Mouse (Mus musculus): ENCODE data around the gene Gm20388. TPM values are rescaled to one million over a fixed set of nuclear protein-coding genes. Genes with fewer than 3 reads are reported as not detected.

Gene Gm20388
- polyA plus RNA-seq, 1 experiment from 2014 or later = not detected

- H3K9me3 ChIP-seq = no peaks in the 10 kb centered on the region
- no peaks in the 10 kb centered on the region for H3K27me3 ChIP-seq
- peaks cover 30% of the 10 kb centered on the region for H3K4me1 ChIP-seq
- peak overlapping the region; percentile 27; the same call in 1 of the 2 replicates for H3K9ac ChIP-seq
- peak; percentile 66 for ATAC-seq (ENCODE audit: insufficient number of reproducible peaks, insufficient read depth, low FRiP score, low TSS enrichment)
- H3K27ac ChIP-seq = peak overlapping the region; percentile 87
- WGBS = 27% methylated on average over 19 of the region's 20 CpGs
- H3K4me2 ChIP-seq (replicated peaks) = peak overlapping the region; percentile 45
- no peak overlapping the region for H3K4me3 ChIP-seq
- H3K36me3 ChIP-seq = no peaks in the 10 kb centered on the region
These were observed 280.3 kb downstream of the Gm20388 start for GRCm38 (mm10) chr8:120190810-120191413.

DNA sequence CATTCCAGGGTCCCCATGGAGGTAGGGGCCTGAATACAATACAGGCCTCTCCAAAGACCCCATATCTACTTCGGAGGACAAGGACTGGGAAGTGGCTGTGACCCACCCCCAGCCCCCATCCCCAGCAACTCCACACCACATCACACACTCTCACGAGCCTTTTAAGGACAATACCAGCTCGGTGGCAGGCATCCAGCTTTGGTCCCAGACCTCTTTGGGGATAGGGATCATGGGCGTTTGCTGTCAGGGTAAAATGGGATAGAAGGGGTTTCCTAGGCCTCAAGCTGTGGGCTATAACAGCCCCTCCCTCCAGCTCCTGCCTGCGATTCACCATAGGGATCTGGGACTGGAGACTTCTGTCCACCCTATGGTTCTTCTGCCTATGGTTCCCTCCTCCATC lies 281.0 kb downstream of the Gm20388 start:
- Histone ChIP-seq H3K27me3 (no peaks in the 10 kb centered on the region), H3K9ac (0 out of 2 replicates have a peak overlapping the region, but pooled peaks have one; percentile 27), H3K4me2 (replicated peaks) (peak overlapping the region; percentile 45; the same call in 1 of the 2 replicates), H3K27ac (peak overlapping the region; percentile 87), H3K4me1 (peaks cover 23% of the 10 kb centered on the region), H3K36me3 (no peaks in the 10 kb centered on the region), H3K9me3 (no peaks in the 10 kb centered on the region), H3K4me3 (no peak overlapping the region)
- 74% methylated on average over 5 of the region's 5 CpGs for WGBS
- 0 out of 2 replicates have a peak, but pooled peaks have one; percentile 3 for ATAC-seq (ENCODE audit: insufficient number of reproducible peaks, insufficient read depth, low FRiP score, low TSS enrichment)

DNA sequence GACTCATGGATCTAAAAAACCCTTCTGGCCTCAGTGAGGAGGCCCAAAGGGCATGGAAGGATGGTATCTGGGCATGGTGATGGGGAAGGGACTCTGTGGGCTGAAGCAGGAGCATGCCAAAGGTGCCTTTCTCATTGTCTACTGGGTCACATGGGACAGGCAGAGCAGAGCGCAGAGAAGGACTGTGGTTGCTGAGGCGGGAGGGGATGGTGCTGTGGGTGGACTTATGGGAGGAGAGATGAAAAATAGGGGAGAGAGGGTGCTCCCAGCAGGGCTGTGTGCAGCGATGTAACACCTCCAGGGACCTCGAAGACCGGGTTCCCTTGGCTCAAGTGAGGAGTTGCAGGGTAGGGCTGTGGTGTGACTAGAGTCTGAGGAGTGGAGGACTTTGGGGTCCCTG lies 281.5 kb downstream of the Gm20388 start:
- H3K36me3 ChIP-seq = no peaks in the 10 kb centered on the region
- peaks cover 18% of the 10 kb centered on the region for H3K4me1 ChIP-seq
- no peak overlapping the region for H3K4me3 ChIP-seq
- H3K27me3 ChIP-seq = no peaks in the 10 kb centered on the region
- no peak overlapping the region for H3K4me2 ChIP-seq (replicated peaks)
- H3K9me3 ChIP-seq = no peaks in the 10 kb centered on the region
- 98% methylated on average over 5 of the region's 5 CpGs for WGBS
- H3K27ac ChIP-seq = peak overlapping the region; percentile 87
- no peak for ATAC-seq (ENCODE audit: insufficient number of reproducible peaks, insufficient read depth, low FRiP score, low TSS enrichment)
- H3K9ac ChIP-seq = no peak overlapping the region

DNA sequence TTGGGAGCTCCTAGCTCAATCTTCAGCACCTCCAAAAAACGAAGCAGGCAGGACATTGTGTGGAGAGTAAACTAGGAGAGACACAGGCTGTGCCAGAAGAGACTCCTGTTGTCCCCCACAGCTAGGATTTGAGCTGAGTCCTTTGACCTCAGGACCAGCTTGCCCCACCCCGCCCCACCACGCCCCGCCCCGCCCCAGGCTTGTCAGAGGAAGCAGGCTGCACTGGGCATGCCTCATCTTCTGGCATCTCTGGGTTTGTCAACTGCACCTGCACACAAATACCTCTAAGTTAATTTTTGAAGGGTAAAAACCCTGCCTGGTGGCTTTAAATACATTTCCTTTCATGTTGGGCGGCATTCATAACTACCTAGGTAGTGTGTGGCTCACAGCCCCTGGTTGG lies 290.7 kb downstream of the Gm20388 start:
- H3K4me3 ChIP-seq = no peak overlapping the region
- ATAC-seq (ENCODE audit: insufficient number of reproducible peaks, insufficient read depth, low FRiP score, low TSS enrichment) = no peak
- WGBS = 85% methylated on average over 6 of the region's 6 CpGs
- H3K36me3 ChIP-seq = no peaks in the 10 kb centered on the region
- H3K27me3 ChIP-seq = no peaks in the 10 kb centered on the region
- peaks cover 8% of the 10 kb centered on the region; the same call in 1 of the 2 replicates for H3K9me3 ChIP-seq
- no peaks in the 10 kb centered on the region for H3K4me1 ChIP-seq
- no peak overlapping the region for H3K9ac ChIP-seq
- no peak overlapping the region for H3K27ac ChIP-seq
- no peak overlapping the region for H3K4me2 ChIP-seq (replicated peaks)

DNA sequence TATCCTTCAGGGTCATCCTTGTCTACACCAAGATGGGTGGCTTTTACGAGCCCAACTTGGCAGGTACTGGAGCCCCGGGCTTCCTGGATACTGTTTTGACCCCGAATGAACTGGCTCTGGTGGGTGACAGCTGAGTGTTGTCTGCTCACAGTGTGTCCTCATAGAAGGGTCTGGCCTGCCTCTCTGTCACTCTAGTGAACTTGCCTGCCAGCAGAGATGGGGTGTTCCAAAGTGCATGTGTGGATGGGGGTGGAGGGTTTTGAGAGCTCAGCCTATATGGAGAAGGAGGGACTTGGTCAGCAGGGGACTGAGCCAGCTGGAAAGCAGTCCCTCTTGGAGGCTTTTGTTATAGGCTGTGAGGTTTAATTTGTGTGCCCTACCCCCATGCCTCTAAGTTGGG lies 291.9 kb downstream of the Gm20388 start:
- no peak for ATAC-seq (ENCODE audit: insufficient number of reproducible peaks, insufficient read depth, low FRiP score, low TSS enrichment)
- no peak overlapping the region for H3K4me2 ChIP-seq (replicated peaks)
- H3K4me3 ChIP-seq = no peak overlapping the region
- no peaks in the 10 kb centered on the region for H3K27me3 ChIP-seq
- no peak overlapping the region for H3K27ac ChIP-seq
- no peak overlapping the region for H3K9ac ChIP-seq
- 58% methylated on average over 3 of the region's 3 CpGs for WGBS
- no peaks in the 10 kb centered on the region for H3K36me3 ChIP-seq
- H3K4me1 ChIP-seq = no peaks in the 10 kb centered on the region
- H3K9me3 ChIP-seq = peaks cover 8% of the 10 kb centered on the region; the same call in 1 of the 2 replicates

DNA sequence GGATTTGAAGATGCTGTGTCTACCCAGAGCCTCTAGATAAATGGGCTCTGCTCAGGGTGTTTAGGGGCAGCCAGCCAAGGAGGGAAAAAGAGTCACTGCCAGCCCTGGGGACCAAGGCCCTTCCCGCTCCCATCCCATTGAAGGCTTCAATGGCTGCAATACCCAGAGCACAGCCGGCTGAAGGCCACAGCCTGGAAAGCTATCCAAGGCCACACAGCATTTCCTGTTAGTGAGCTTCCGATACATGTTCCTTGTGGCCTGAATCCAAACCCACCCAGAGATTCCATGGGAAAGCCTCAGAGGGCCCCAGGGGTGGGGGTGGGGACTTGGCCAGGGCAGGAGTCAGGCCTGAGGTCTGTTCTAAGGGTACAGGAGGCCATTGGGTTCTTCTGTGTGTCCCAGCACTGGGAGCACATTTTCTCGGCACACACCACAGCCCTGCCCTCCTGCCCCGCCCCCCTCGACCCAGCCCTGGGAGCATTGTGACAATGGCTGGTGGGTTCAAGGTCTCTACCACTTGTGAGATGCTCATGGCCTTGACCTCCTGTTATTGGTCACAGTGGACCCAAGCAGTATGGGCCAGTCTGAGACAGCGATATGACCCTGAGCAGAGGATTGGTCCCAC lies 294.2 kb downstream of the Gm20388 start:
- Histone ChIP-seq H3K9me3 (peaks cover 5% of the 10 kb centered on the region; the same call in 1 of the 2 replicates), H3K4me2 (replicated peaks) (no peak overlapping the region), H3K4me1 (peaks cover 6% of the 10 kb centered on the region), H3K27me3 (no peaks in the 10 kb centered on the region), H3K36me3 (no peaks in the 10 kb centered on the region), H3K27ac (no peak overlapping the region), H3K4me3 (no peak overlapping the region), H3K9ac (no peak overlapping the region)
- no peak for ATAC-seq (ENCODE audit: insufficient number of reproducible peaks, insufficient read depth, low FRiP score, low TSS enrichment)
- WGBS = 71% methylated on average over 7 of the region's 7 CpGs

- Histone ChIP-seq H3K9me3 (no peaks in the 10 kb centered on the region), H3K9ac (no peak overlapping the region), H3K4me3 (no peak overlapping the region), H3K27ac (no peak overlapping the region), H3K4me2 (replicated peaks) (no peak overlapping the region), H3K4me1 (peaks cover 17% of the 10 kb centered on the region), H3K36me3 (no peaks in the 10 kb centered on the region), H3K27me3 (no peaks in the 10 kb centered on the region)
- no peak for ATAC-seq (ENCODE audit: insufficient number of reproducible peaks, insufficient read depth, low FRiP score, low TSS enrichment)
- 79% methylated on average over 9 of the region's 9 CpGs for WGBS
These were observed 295.3 kb downstream of the Gm20388 start for GRCm38 (mm10) chr8:120205916-120206315.

DNA sequence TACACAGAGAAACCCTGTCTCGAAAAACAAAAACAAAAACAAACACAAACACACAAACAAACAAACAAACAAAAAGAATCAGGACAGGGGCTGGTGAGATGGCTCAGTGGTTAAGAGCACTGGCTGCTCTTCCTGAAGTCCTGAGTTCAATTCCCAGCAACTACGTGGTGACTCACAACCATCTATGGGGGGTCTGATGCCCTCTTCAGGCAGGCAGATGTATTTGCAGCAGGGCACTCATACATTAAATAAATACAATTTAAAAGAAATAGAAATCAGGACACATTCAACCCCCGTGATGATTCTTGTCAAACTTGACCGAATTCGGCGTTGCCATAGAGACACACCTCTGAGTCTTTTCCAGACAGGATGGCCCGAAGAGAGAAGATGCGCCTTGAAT lies 296.7 kb downstream of the Gm20388 start:
- ATAC-seq (ENCODE audit: insufficient number of reproducible peaks, insufficient read depth, low FRiP score, low TSS enrichment) = no peak
- Histone ChIP-seq H3K27me3 (no peaks in the 10 kb centered on the region), H3K4me3 (no peak overlapping the region), H3K9me3 (no peaks in the 10 kb centered on the region), H3K4me1 (peaks cover 25% of the 10 kb centered on the region), H3K4me2 (replicated peaks) (no peak overlapping the region), H3K36me3 (no peaks in the 10 kb centered on the region), H3K27ac (no peak overlapping the region), H3K9ac (no peak overlapping the region)
- WGBS = 89% methylated on average over 8 of the region's 8 CpGs

DNA sequence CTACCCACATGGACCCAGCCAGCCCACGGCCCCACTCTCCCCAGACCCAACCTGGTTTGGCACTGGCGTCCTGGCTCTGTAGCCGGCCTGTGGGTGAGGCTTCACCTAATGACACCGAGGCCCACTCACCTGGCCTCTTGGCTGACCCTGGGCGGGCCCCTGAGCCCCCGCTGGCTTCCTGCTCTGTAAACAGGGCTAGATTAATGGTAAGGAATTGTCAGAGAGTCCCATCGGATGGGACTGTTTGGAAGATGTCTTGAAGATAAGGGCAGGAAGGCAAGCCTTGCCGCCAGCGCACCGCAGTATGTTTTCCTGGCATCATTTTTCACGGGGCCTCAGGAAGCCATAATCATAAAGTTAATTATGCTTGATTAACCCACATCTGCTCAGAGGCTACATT lies 297.5 kb downstream of the Gm20388 start:
- Histone ChIP-seq H3K9ac (no peak overlapping the region), H3K4me3 (no peak overlapping the region), H3K27me3 (no peaks in the 10 kb centered on the region; the same call in 1 of the 2 replicates), H3K36me3 (no peaks in the 10 kb centered on the region), H3K4me2 (replicated peaks) (no peak overlapping the region), H3K9me3 (no peaks in the 10 kb centered on the region), H3K4me1 (peaks cover 25% of the 10 kb centered on the region), H3K27ac (0 out of 2 replicates have a peak overlapping the region, but pooled peaks have one; percentile 38)
- WGBS = 44% methylated on average over 11 of the region's 11 CpGs
- ATAC-seq (ENCODE audit: insufficient number of reproducible peaks, insufficient read depth, low FRiP score, low TSS enrichment) = no peak

GRCm38 (mm10) chr8:120211345-120211744 lies 300.7 kb downstream of the Gm20388 start:
- no peak for ATAC-seq (ENCODE audit: insufficient number of reproducible peaks, insufficient read depth, low FRiP score, low TSS enrichment)
- Histone ChIP-seq H3K4me1 (peaks cover 39% of the 10 kb centered on the region), H3K27ac (no peak overlapping the region), H3K9ac (no peak overlapping the region), H3K36me3 (no peaks in the 10 kb centered on the region), H3K27me3 (no peaks in the 10 kb centered on the region; the same call in 1 of the 2 replicates), H3K4me2 (replicated peaks) (no peak overlapping the region), H3K4me3 (no peak overlapping the region), H3K9me3 (no peaks in the 10 kb centered on the region)
- 11% methylated on average over 4 of the region's 4 CpGs for WGBS

- no peak for ATAC-seq (ENCODE audit: insufficient number of reproducible peaks, insufficient read depth, low FRiP score, low TSS enrichment)
- 88% methylated on average over 7 of the region's 7 CpGs for WGBS
- Histone ChIP-seq H3K27me3 (no peaks in the 10 kb centered on the region; the same call in 1 of the 2 replicates), H3K4me3 (no peak overlapping the region), H3K36me3 (no peaks in the 10 kb centered on the region), H3K4me2 (replicated peaks) (no peak overlapping the region), H3K27ac (no peak overlapping the region), H3K4me1 (peaks cover 51% of the 10 kb centered on the region), H3K9ac (no peak overlapping the region), H3K9me3 (no peaks in the 10 kb centered on the region)
These were observed 302.0 kb downstream of the Gm20388 start for GRCm38 (mm10) chr8:120212596-120212995.

DNA sequence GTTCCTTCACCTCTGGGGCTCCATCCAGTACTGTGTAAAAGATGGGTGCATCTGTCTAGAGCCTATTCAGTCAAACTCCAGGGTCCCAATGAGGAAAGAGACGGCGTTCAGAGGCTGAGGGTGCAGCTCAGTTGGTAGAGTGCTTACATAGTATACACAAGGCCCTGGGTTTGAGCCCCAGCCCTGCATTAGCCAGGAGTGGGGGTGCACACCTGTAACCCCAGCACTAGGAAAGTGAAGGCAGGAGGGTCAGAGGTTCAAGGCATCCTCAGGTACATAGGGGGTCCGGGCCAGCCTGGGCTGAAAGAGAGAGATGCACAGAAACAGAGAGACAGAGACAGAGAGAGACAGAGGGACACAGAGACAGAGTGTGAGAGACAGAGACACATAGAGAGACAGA lies 302.6 kb downstream of the Gm20388 start:
- no peak overlapping the region for H3K4me2 ChIP-seq (replicated peaks)
- no peak overlapping the region for H3K27ac ChIP-seq
- no peaks in the 10 kb centered on the region for H3K36me3 ChIP-seq
- H3K4me3 ChIP-seq = no peak overlapping the region
- H3K27me3 ChIP-seq = no peaks in the 10 kb centered on the region; the same call in 1 of the 2 replicates
- H3K9me3 ChIP-seq = no peaks in the 10 kb centered on the region
- WGBS = 91% methylated on average over 3 of the region's 3 CpGs
- H3K4me1 ChIP-seq = peaks cover 51% of the 10 kb centered on the region
- no peak overlapping the region for H3K9ac ChIP-seq
- ATAC-seq (ENCODE audit: insufficient number of reproducible peaks, insufficient read depth, low FRiP score, low TSS enrichment) = no peak
